Mouse (Mus musculus) neural tube, embryonic 13.5 days (tissue): ENCODE measurements around the gene Pygb. TPM values are rescaled to one million over a fixed set of nuclear protein-coding genes. Genes with fewer than 3 reads are reported as not detected.

Experiments
- ATAC-seq: fragments of 200-750 bp; cut with Nextera tagmentation; 2 replicates; pipeline ENCODE4 v1.8.0; 2017; ENCODE audit warnings: low read depth, mild to moderate bottlenecking, moderate TSS enrichment, moderate library complexity
- H3K27ac ChIP-seq: fragments of 300-500 bp; sonication (generic); replicated peaks from 2 replicates; pipeline ENCODE4 v1.5.1; 2015; ENCODE audit warnings: moderate library complexity, mild to moderate bottlenecking, inconsistent platforms
- H3K27me3 ChIP-seq: fragments of 300-500 bp; sonication (generic); 2 replicates; pipeline ENCODE4 v1.6.1; 2015; ENCODE audit warnings: mild to moderate bottlenecking, inconsistent platforms
- H3K36me3 ChIP-seq: fragments of 300-500 bp; sonication (generic); 2 replicates; pipeline ENCODE4 v1.6.1; 2015; ENCODE audit warnings: mild to moderate bottlenecking, inconsistent platforms
- H3K4me1 ChIP-seq: fragments of 300-500 bp; sonication (generic); replicated peaks from 2 replicates; pipeline ENCODE4 v1.6.1; 2015; ENCODE audit warnings: inconsistent platforms
- H3K4me2 ChIP-seq: fragments of 300-500 bp; sonication (generic); 2 replicates; pipeline ENCODE4 v1.6.1; 2015; ENCODE audit warnings: inconsistent platforms, mild to moderate bottlenecking, moderate library complexity
- H3K4me3 ChIP-seq: fragments of 300-500 bp; sonication (generic); 2 replicates; pipeline ENCODE4 v1.5.1; 2015; ENCODE audit warnings: mild to moderate bottlenecking, inconsistent platforms
- H3K9ac ChIP-seq: fragments of 300-500 bp; sonication (generic); 2 replicates; pipeline ENCODE4 v1.6.1; 2015; ENCODE audit warnings: moderate library complexity, mild to moderate bottlenecking, inconsistent platforms
- H3K9me3 ChIP-seq: fragments of 300-500 bp; sonication (generic); 2 replicates; pipeline ENCODE4 v1.6.1; 2016; ENCODE audit warnings: inconsistent platforms
- WGBS: fragments of 180-500 bp; shearing (Covaris S2); methylation state at CpG from one replicate; pipeline ENCODE4 v1.1.7; 2015; 5-methylcytosine and 5-hydroxymethylcytosine counted together
- polyA plus RNA-seq: library from polyadenylated mRNA; unstranded; fragments of >200 nt; fragmentation: Nextera tagmentation; extraction: Ambion mirVana; gene quantifications from 2 replicates; pipeline ENCODE4 v1.2.1, GENCODE M21; 2015

Gene Pygb
- polyA plus RNA-seq, 1 experiment from 2014 or later, result 101 TPM

DNA sequence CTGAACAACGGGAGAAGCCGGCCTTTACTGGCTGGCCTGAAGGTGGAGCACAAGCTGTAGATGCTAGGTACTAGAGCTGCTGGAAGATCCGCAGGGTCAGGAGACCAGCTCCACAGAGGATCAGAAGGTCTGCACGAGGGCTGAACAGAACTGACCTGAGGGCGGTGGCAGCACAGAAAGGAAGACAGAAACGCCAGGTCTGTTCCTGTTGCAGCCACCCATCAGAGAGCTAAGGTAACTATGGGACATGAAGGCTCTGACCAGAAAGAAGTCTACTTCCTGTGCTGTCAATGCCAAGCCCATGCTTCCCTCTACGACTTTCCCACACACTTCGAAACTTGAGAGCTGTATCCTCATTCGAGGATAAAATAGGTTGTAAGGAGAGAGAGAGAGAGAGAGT is 64.7 kb downstream of the Pygb start:
- H3K9ac ChIP-seq, result no peak overlapping the region
- H3K27ac ChIP-seq, result no peak overlapping the region
- peaks cover 26% of the 10 kb centered on the region for H3K4me1 ChIP-seq
- H3K4me3 ChIP-seq, result no peak overlapping the region
- H3K27me3 ChIP-seq, result no peaks in the 10 kb centered on the region
- WGBS, result 84% methylated on average over 9 of the region's 9 CpGs
- no peaks in the 10 kb centered on the region for H3K9me3 ChIP-seq
- H3K4me2 ChIP-seq, result no peak overlapping the region
- H3K36me3 ChIP-seq, result 0 out of 2 replicates have a peak, but pooled peaks cover 10% of the 10 kb centered on the region
- no peak for ATAC-seq

- no peak overlapping the region for H3K4me2 ChIP-seq
- H3K4me1 ChIP-seq, result 0 out of 2 replicates have a peak, but pooled peaks cover 6% of the 10 kb centered on the region
- no peaks in the 10 kb centered on the region for H3K9me3 ChIP-seq
- ATAC-seq, result no peak
- no peak overlapping the region for H3K4me3 ChIP-seq
- no peak overlapping the region for H3K27ac ChIP-seq
- H3K9ac ChIP-seq, result no peak overlapping the region
- no peaks in the 10 kb centered on the region for H3K27me3 ChIP-seq
- 0 out of 2 replicates have a peak, but pooled peaks cover 5% of the 10 kb centered on the region for H3K36me3 ChIP-seq
These were observed 68.7 kb downstream of the Pygb start for GRCm38 (mm10) chr2:150855186-150855585.

- no peak overlapping the region for H3K4me2 ChIP-seq
- H3K27me3 ChIP-seq, result no peaks in the 10 kb centered on the region
- no peak for ATAC-seq
- no peak overlapping the region for H3K27ac ChIP-seq
- H3K9ac ChIP-seq, result no peak overlapping the region
- 0 out of 2 replicates have a peak, but pooled peaks cover 6% of the 10 kb centered on the region for H3K4me1 ChIP-seq
- WGBS, result 87% methylated on average over 9 of the region's 9 CpGs
- no peaks in the 10 kb centered on the region for H3K9me3 ChIP-seq
- no peak overlapping the region for H3K4me3 ChIP-seq
- no peaks in the 10 kb centered on the region for H3K36me3 ChIP-seq
These were observed 72.4 kb downstream of the Pygb start for GRCm38 (mm10) chr2:150858724-150859487.

- H3K27me3 ChIP-seq, result no peaks in the 10 kb centered on the region
- 84% methylated on average over 11 of the region's 11 CpGs for WGBS
- no peak overlapping the region for H3K4me3 ChIP-seq
- H3K9me3 ChIP-seq, result no peaks in the 10 kb centered on the region
- no peak overlapping the region for H3K9ac ChIP-seq
- 0 out of 2 replicates have a peak, but pooled peaks cover 4% of the 10 kb centered on the region for H3K4me1 ChIP-seq
- H3K27ac ChIP-seq, result no peak overlapping the region
- H3K36me3 ChIP-seq, result no peaks in the 10 kb centered on the region
- no peak overlapping the region for H3K4me2 ChIP-seq
- no peak for ATAC-seq
These were observed 73.4 kb downstream of the Pygb start for GRCm38 (mm10) chr2:150859709-150860470.

DNA sequence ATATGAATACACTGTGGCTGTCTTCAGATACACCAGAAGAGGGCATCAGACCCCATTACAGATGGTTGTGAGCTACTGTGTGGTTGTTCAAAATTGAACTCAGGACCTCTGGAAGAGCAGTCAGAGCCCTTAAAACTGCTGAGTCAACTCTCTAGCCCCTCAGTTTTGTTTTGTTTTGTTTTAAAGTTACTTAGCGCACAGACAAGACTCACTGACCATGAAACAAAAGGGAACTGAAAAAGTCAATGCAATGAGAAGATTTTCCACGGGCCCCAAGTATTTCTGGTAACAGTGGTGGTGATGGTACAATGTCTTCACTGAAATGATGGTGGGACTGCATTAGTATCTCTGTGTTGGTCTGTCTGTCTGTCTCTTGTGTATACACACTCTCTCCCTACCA is 74.6 kb downstream of the Pygb start:
- Histone ChIP-seq H3K36me3 (no peaks in the 10 kb centered on the region), H3K4me3 (no peak overlapping the region), H3K27me3 (no peaks in the 10 kb centered on the region), H3K4me2 (no peak overlapping the region), H3K27ac (no peak overlapping the region), H3K4me1 (no peaks in the 10 kb centered on the region), H3K9me3 (peaks cover 5% of the 10 kb centered on the region; the same call in 1 of the 2 replicates), H3K9ac (no peak overlapping the region)
- 90% methylated on average over 2 of the region's 2 CpGs for WGBS
- ATAC-seq, result no peak

GRCm38 (mm10) chr2:150867021-150867420 is 80.5 kb downstream of the Pygb start:
- peaks cover 5% of the 10 kb centered on the region; the same call in 1 of the 2 replicates for H3K9me3 ChIP-seq
- ATAC-seq, result no peak
- H3K4me2 ChIP-seq, result no peak overlapping the region
- no peaks in the 10 kb centered on the region for H3K36me3 ChIP-seq
- H3K4me1 ChIP-seq, result no peaks in the 10 kb centered on the region
- H3K9ac ChIP-seq, result no peak overlapping the region
- no peak overlapping the region for H3K4me3 ChIP-seq
- 97% methylated on average over 2 of the region's 2 CpGs for WGBS
- H3K27ac ChIP-seq, result no peak overlapping the region
- H3K27me3 ChIP-seq, result no peaks in the 10 kb centered on the region

DNA sequence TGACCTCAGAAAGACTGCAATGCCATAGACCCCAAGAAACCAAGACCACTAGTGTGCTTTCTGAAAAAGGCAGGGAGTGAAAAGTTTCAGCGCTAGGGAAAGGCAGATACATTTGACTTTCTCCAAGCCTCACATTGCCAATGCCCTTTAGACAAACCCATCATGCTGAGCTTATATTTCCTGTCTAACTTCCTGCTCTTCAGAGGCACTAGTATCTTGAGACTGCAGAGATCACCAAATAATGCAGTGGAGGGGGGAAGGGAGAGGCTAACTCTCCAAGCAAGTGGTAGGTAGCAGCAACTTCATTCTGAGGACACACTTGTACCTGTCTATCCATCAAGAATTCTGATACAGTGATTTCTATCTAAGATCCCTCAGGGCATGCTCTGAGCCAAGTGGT is 82.9 kb downstream of the Pygb start:
- Histone ChIP-seq H3K9ac (no peak overlapping the region), H3K36me3 (no peaks in the 10 kb centered on the region), H3K9me3 (peaks cover 5% of the 10 kb centered on the region; the same call in 1 of the 2 replicates), H3K4me1 (0 out of 2 replicates have a peak, but pooled peaks cover 6% of the 10 kb centered on the region), H3K4me3 (no peak overlapping the region), H3K27ac (no peak overlapping the region), H3K4me2 (no peak overlapping the region), H3K27me3 (no peaks in the 10 kb centered on the region)
- 95% methylated on average over 1 of the region's 1 CpGs for WGBS
- no peak for ATAC-seq

DNA sequence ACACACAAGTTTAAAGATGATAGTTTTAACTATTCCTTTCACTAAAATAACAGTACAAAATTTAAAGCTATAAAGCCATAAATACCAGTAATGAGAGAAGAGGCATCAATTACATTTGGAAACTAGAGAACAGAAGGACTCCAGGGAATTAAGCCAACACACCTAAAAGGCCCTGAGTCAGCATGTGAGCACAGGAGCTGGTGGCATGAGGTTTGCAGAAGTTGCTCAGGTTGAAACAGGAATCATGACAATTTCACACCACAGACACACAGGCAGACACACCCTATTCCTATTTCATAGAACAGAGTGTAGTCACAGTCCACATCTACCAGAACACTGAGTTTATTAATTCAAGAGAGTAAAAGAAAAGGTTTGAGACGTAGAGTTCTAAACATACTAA is 88.0 kb downstream of the Pygb start:
- Histone ChIP-seq H3K4me1 (0 out of 2 replicates have a peak, but pooled peaks cover 6% of the 10 kb centered on the region), H3K36me3 (no peaks in the 10 kb centered on the region), H3K4me2 (no peak overlapping the region), H3K27ac (no peak overlapping the region), H3K4me3 (no peak overlapping the region), H3K9ac (no peak overlapping the region), H3K27me3 (no peaks in the 10 kb centered on the region), H3K9me3 (no peaks in the 10 kb centered on the region)
- 91% methylated on average over 1 of the region's 1 CpGs for WGBS
- no peak for ATAC-seq

DNA sequence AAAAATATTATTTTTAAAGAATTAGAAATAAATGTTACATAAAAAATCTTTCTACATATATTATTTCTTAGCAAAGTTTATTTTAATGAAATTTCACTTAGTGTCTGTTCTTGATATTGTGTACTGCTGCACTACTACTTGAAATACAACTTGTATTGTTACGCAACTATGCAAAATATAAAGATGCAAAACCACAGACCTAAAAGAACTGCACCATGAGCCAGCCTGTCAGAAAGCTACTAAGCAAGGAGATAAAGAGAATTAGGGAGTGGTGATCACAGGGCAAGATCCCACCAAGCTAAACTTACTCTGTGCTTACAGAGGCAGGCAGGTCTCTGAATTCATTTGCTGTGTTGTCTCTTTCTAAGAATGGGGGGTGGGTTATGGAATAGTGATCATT is 88.7 kb downstream of the Pygb start:
- 98% methylated on average over 1 of the region's 1 CpGs for WGBS
- H3K27ac ChIP-seq, result no peak overlapping the region
- ATAC-seq, result no peak
- H3K4me2 ChIP-seq, result no peak overlapping the region
- no peaks in the 10 kb centered on the region for H3K27me3 ChIP-seq
- no peaks in the 10 kb centered on the region for H3K36me3 ChIP-seq
- H3K9me3 ChIP-seq, result no peaks in the 10 kb centered on the region
- 0 out of 2 replicates have a peak, but pooled peaks cover 6% of the 10 kb centered on the region for H3K4me1 ChIP-seq
- no peak overlapping the region for H3K4me3 ChIP-seq
- no peak overlapping the region for H3K9ac ChIP-seq

- H3K4me3 ChIP-seq, result no peak overlapping the region
- no peak overlapping the region for H3K4me2 ChIP-seq
- no peak for ATAC-seq
- H3K9ac ChIP-seq, result no peak overlapping the region
- H3K4me1 ChIP-seq, result 0 out of 2 replicates have a peak, but pooled peaks cover 6% of the 10 kb centered on the region
- WGBS, result 92% methylated on average over 4 of the region's 4 CpGs
- H3K27ac ChIP-seq, result no peak overlapping the region
- no peaks in the 10 kb centered on the region for H3K27me3 ChIP-seq
- H3K9me3 ChIP-seq, result no peaks in the 10 kb centered on the region
- H3K36me3 ChIP-seq, result no peaks in the 10 kb centered on the region
These were observed 91.0 kb downstream of the Pygb start for GRCm38 (mm10) chr2:150877561-150877960.
